In genomic region chr6:91111141-91111953, GRCm38 (mm10) we compare ENCODE assay signal across 15 mouse cellular contexts. TPM values are rescaled to one million over a fixed set of nuclear protein-coding genes. Genes with fewer than 3 reads are reported as not detected.
DNase-seq lines count a peak whose midpoint lies in the region; ATAC-seq and TF ChIP-seq lines count a peak whose summit lies in the region.
"Had no signal": no experiment of that assay in that cellular context is flagged by ENCODE, and none has a peak within 500 bp of the region (broad histone marks: within the 10 kb centered on the region; RNA-seq: fewer than 3 reads in every experiment).

No protein-coding gene starts in this region.

- H3K4me3 ChIP-seq in heart, embryonic 16.5 days (ENCODE audit: low read length) = no peak overlapping the region
- H3K4me3 ChIP-seq in heart, adult 2 months = no peak overlapping the region
- H3K4me3 ChIP-seq in liver, embryonic 11.5 days (ENCODE audit: low read depth, low read length) = no peak overlapping the region
- H3K4me3 ChIP-seq in midbrain, postnatal 0 days (ENCODE audit: low read depth, low read length) = no peak overlapping the region
- H3K4me3 ChIP-seq: embryonic facial prominence, embryonic 15.5 days had no signal

- intact Hi-C loops in heart, adult 2 months (cut with DNase I) = no loop called here
- intact Hi-C loops in left cerebral cortex, postnatal 25 days (cut with DNase I) = loop anchor here (10.0 kb wide), 1 partner anchor 507 kb away; the partner anchor contains the start of gene Slc41a3

- 0 out of 2 replicates have a peak overlapping the region, but pooled peaks have one; percentile 5 for H3K4me2 ChIP-seq in heart, embryonic 16.5 days (ENCODE audit: low read depth, low read length)
- peak overlapping the region; percentile 33 for H3K4me2 ChIP-seq in liver, embryonic 11.5 days
- no peak overlapping the region for H3K4me2 ChIP-seq in midbrain, postnatal 0 days (ENCODE audit: low read depth, low read length, poor library complexity, severe bottlenecking)
- H3K4me2 ChIP-seq: embryonic facial prominence, embryonic 15.5 days; heart, embryonic 11.5 days had no signal

- no peak for TF ChIP-seq POLR2A in heart, adult 2 months (IDR thresholded peaks at IDR 0.05; ENCODE audit: insufficient read depth, low read depth, low read length)

- H3K9ac ChIP-seq in heart, embryonic 16.5 days (ENCODE audit: low read length) = no peak overlapping the region
- no peak overlapping the region for H3K9ac ChIP-seq in heart, adult 2 months (ENCODE audit: low read depth, low read length)
- no peak overlapping the region; the same call in 1 of the 2 replicates for H3K9ac ChIP-seq in liver, embryonic 11.5 days (ENCODE audit: low read depth, low read length)
- no peak overlapping the region for H3K9ac ChIP-seq in midbrain, postnatal 0 days (replicated peaks; ENCODE audit: low read length, poor library complexity, severe bottlenecking)
- H3K9ac ChIP-seq: embryonic facial prominence, embryonic 15.5 days had no signal

- H3K4me1 ChIP-seq in heart, embryonic 16.5 days (ENCODE audit: control insufficient read depth, insufficient read depth, low read length) = peaks cover 6% of the 10 kb centered on the region; the same call in 1 of the 2 replicates
- peaks cover 4% of the 10 kb centered on the region for H3K4me1 ChIP-seq in heart, adult 2 months (ENCODE audit: control insufficient read depth, insufficient read depth, low read length)
- H3K4me1 ChIP-seq in liver, embryonic 11.5 days (replicated peaks; ENCODE audit: control insufficient read depth, insufficient read depth, low read length) = peaks cover 56% of the 10 kb centered on the region
- 0 out of 2 replicates have a peak, but pooled peaks cover 4% of the 10 kb centered on the region for H3K4me1 ChIP-seq in midbrain, postnatal 0 days (ENCODE audit: insufficient read depth, low read length)

- H3K9me3 ChIP-seq in heart, embryonic 16.5 days (replicated peaks; ENCODE audit: control insufficient read depth, low read length) = no peaks in the 10 kb centered on the region
- no peaks in the 10 kb centered on the region for H3K9me3 ChIP-seq in liver, embryonic 11.5 days (ENCODE audit: control insufficient read depth, low read length)
- no peaks in the 10 kb centered on the region for H3K9me3 ChIP-seq in midbrain, postnatal 0 days (ENCODE audit: low read length)
- H3K9me3 ChIP-seq: embryonic facial prominence, embryonic 15.5 days had no signal

- H3K36me3 ChIP-seq in heart, embryonic 16.5 days (ENCODE audit: control insufficient read depth, insufficient read depth) = no peaks in the 10 kb centered on the region
- H3K36me3 ChIP-seq in heart, adult 2 months (ENCODE audit: control insufficient read depth, insufficient read depth, low read length) = no peaks in the 10 kb centered on the region
- H3K36me3 ChIP-seq in liver, embryonic 11.5 days (ENCODE audit: control insufficient read depth, insufficient read depth, low read length) = no peaks in the 10 kb centered on the region
- H3K36me3 ChIP-seq in midbrain, postnatal 0 days (ENCODE audit: insufficient read depth, low read length) = no peaks in the 10 kb centered on the region
- H3K36me3 ChIP-seq: embryonic facial prominence, embryonic 15.5 days had no signal

- TF ChIP-seq EP300 in heart, adult 2 months (IDR thresholded peaks at IDR 0.05; ENCODE audit: insufficient read depth, low read depth, low read length) = no peak

- H3K79me2 ChIP-seq in heart, adult 2 months (replicated peaks; ENCODE audit: control insufficient read depth, insufficient read depth, low read length) = no peaks in the 10 kb centered on the region

- no peak for TF ChIP-seq CTCF in heart, adult 2 months (IDR thresholded peaks at IDR 0.05)
- no peak for TF ChIP-seq CTCF in midbrain, postnatal 0 days (IDR thresholded peaks at IDR 0.05)

- WGBS in heart, embryonic 16.5 days = 75% methylated on average over 10 of the region's 10 CpGs
- 74% methylated on average over 10 of the region's 10 CpGs for WGBS in heart, adult 2 months
- 69% methylated on average over 10 of the region's 10 CpGs for WGBS in liver, embryonic 11.5 days
- 91% methylated on average over 10 of the region's 10 CpGs for WGBS in midbrain, postnatal 0 days

- no peak overlapping the region for H3K27ac ChIP-seq in heart, embryonic 16.5 days (ENCODE audit: low read length)
- H3K27ac ChIP-seq in heart, adult 2 months = no peak overlapping the region
- H3K27ac ChIP-seq in liver, embryonic 11.5 days (ENCODE audit: low read depth, low read length) = no peak overlapping the region
- no peak overlapping the region for H3K27ac ChIP-seq in midbrain, postnatal 0 days (ENCODE audit: low read depth, low read length)
- H3K27ac ChIP-seq: embryonic facial prominence, embryonic 15.5 days had no signal

- no peak for ATAC-seq in heart, embryonic 16.5 days (replicated peaks; ENCODE audit: extremely low read depth, insufficient read depth, low FRiP score)
- no peak for ATAC-seq in liver, embryonic 11.5 days (replicated peaks; ENCODE audit: low FRiP score)
- ATAC-seq in neutrophil, adult 5-6 weeks (ENCODE audit: extremely low read depth, insufficient number of reproducible peaks, low FRiP score, poor library complexity, severe bottlenecking) = peak; percentile 52
- ATAC-seq in midbrain, postnatal 0 days (ENCODE audit: low FRiP score) = no peak
- ATAC-seq in cerebellum, adult (ENCODE audit: insufficient number of reproducible peaks, low FRiP score, low TSS enrichment) = no peak

- DNase-seq in heart, adult 2 months = no peak
- peak; percentile 55 for DNase-seq in ES-CJ7 (ENCODE audit: low read depth, low spot score)
- DNase-seq in liver, embryonic 11.5 days (ENCODE audit: low spot score) = no peak
- no peak for DNase-seq in midbrain, postnatal 0 days (ENCODE audit: low spot score)
- DNase-seq in left cerebral cortex, postnatal 25 days (ENCODE audit: low spot score in 2 of 2) = no peak
- DNase-seq: cerebellum, postnatal 10 days; kidney, postnatal 25 days; lung, adult 2 months; midbrain, embryonic 14.5 days; right cerebral cortex, postnatal 4 days had no signal

- H3K27me3 ChIP-seq in heart, embryonic 16.5 days (ENCODE audit: control insufficient read depth, insufficient read depth, low read length) = no peaks in the 10 kb centered on the region
- H3K27me3 ChIP-seq in heart, adult 2 months (ENCODE audit: control insufficient read depth, insufficient read depth, low read length) = no peaks in the 10 kb centered on the region
- no peaks in the 10 kb centered on the region for H3K27me3 ChIP-seq in liver, embryonic 11.5 days (replicated peaks; ENCODE audit: control insufficient read depth, insufficient read depth, low read length)
- H3K27me3 ChIP-seq in midbrain, postnatal 0 days (ENCODE audit: insufficient read depth, low read length) = no peaks in the 10 kb centered on the region

RNA-seq across cellular contexts. Expression of gene Nup210, which starts 5.3 kb away (rescaled TPM):
- polyA plus RNA-seq in heart, embryonic 16.5 days (2015; fragmentation: Nextera tagmentation; extraction: Ambion mirVana) = 10.9 and 11.2 TPM in 2 replicates
- 1 to 10 TPM; 2.5 to 3.4 TPM for total RNA-seq in heart, adult 2 months (2021)
- 2.4 and 6.4 TPM in 2 replicates for polyA plus RNA-seq in heart, adult 2 months (2012; rRNA removed)
- 53.5 and 58.3 TPM in 2 replicates for polyA plus RNA-seq in liver, embryonic 11.5 days (2014; fragmentation: Nextera tagmentation; extraction: Ambion mirVana)
- total RNA-seq in neutrophil, adult 5-6 weeks (2017) = 102 and 107 TPM in 2 replicates
- 58.3 and 67.8 TPM in 2 replicates for total RNA-seq in midbrain, postnatal 0 days (2014; rRNA removed)
- 16.2 and 17.2 TPM in 2 replicates for polyA plus RNA-seq in midbrain, postnatal 0 days (2015; fragmentation: Nextera tagmentation; extraction: Ambion mirVana)
- total RNA-seq in left cerebral cortex, postnatal 25 days (2021) = 10 to 100 TPM; 26.5 to 28.9 TPM

RNA-seq across cellular contexts. Expression of gene Hdac11, which starts 45.1 kb away (rescaled TPM):
- 10.8 and 12.4 TPM in 2 replicates for polyA plus RNA-seq in heart, embryonic 16.5 days (2015; fragmentation: Nextera tagmentation; extraction: Ambion mirVana)
- total RNA-seq in heart, adult 2 months (2021) = 10 to 100 TPM; 17.4 to 18.4 TPM
- polyA plus RNA-seq in heart, adult 2 months (2012; rRNA removed) = 22.7 and 28.4 TPM in 2 replicates
- 7.1 and 7.2 TPM in 2 replicates for polyA plus RNA-seq in liver, embryonic 11.5 days (2014; fragmentation: Nextera tagmentation; extraction: Ambion mirVana)
- total RNA-seq in neutrophil, adult 5-6 weeks (2017) = 1.7 and 3.3 TPM in 2 replicates
- 104 and 121 TPM in 2 replicates for total RNA-seq in midbrain, postnatal 0 days (2014; rRNA removed)
- 55.2 and 59.1 TPM in 2 replicates for polyA plus RNA-seq in midbrain, postnatal 0 days (2015; fragmentation: Nextera tagmentation; extraction: Ambion mirVana)
- 100 to 1,000 TPM; 158 to 161 TPM for total RNA-seq in left cerebral cortex, postnatal 25 days (2021)

Comparison
In these comparisons a context has a peak if more than half of its experiments do, and no peak if none do; other contexts are left out.
1. RNA of gene Nup210, which starts 5.3 kb away (total RNA-seq): 102 to 107 TPM in neutrophil, adult 5-6 weeks, 58.3 to 67.8 TPM in midbrain, postnatal 0 days and 26.5 to 28.9 TPM in left cerebral cortex, postnatal 25 days; 2.5 to 3.4 TPM in heart, adult 2 months; every median in the first group is over 4 times any median in the second.